Mouse (Mus musculus) megakaryocyte progenitor cell, adult 5-6 weeks (primary cell): ENCODE data around the gene Birc6. TPM values are rescaled to one million over a fixed set of nuclear protein-coding genes. Genes with fewer than 3 reads are reported as not detected.
A peak's percentile ranks its signal among the peaks of the same experiment; 100 is the strongest.
"Not testable (repeated sequence)": the region's sequence is repeated elsewhere in the genome, so short reads cannot be mapped to it uniquely, and the experiment has no call there.

Experiments
- ATAC-seq: replicated peaks from 2 replicates; pipeline ENCODE4 v1.8.0; 2016; ENCODE audit warnings: mild to moderate bottlenecking, moderate TSS enrichment, inconsistent platforms; ENCODE audit not compliant: poor library complexity
- total RNA-seq, 2 experiments: library from RNA; stranded (forward) in 1 of 2; stranded (reverse) in 1 of 2; fragments of 157-497, 149-512 nt in 1 of 2; fragments of 200-1000 nt in 1 of 2; gene quantifications; 2 replicates each; pipeline versions ENCODE4 v1.2.3 to v1.2.4; 2015 to 2017

Gene Birc6
- total RNA-seq, 2 experiments from 2014 or later, result 109 to 181 TPM

DNA sequence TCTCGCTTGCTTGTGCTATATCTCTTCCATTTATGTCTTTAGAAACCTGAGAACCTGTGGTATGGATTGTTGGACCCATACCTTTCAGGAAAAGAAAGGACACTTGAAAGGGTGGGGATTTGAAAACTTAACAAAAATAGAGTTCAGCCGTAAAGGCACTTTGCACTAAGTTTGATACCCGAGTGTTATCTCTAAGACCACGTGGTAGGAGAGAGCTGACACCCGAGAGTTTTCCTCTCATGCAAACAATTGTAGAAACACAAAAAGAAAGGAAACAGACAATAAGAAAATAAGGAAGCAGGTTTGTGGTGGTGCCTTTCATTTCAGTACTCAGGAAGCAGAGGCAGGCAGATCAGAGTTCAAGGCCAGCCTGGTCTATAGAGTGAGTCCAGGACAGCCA lies 26.0 kb downstream of the Birc6 start:
- ATAC-seq, result peak; percentile 39; the same call in 1 of the 2 replicates

GRCm38 (mm10) chr17:74559891-74560290 lies 31.8 kb downstream of the Birc6 start:
- ATAC-seq, result no peak

- no peak for ATAC-seq
These were observed 36.1 kb downstream of the Birc6 start for GRCm38 (mm10) chr17:74564151-74564550.

DNA sequence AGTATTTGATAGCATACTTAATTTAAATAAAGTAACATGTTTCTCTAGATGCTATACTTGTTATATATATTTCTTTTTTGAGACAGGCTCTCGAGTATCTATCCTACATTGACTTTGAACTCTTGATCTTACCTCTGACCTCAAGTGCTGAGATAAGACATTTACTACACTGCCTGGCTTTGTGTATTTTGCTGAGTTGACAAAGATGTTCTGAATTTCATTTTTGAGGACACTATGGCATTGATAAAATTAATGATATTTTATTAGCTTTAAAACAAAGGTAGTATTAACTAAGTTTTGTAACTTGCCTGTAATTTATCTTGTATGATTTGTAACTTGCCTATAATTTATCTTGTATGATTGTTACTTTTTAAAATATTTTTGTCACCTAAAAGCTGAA lies 41.1 kb downstream of the Birc6 start:
- no peak for ATAC-seq

DNA sequence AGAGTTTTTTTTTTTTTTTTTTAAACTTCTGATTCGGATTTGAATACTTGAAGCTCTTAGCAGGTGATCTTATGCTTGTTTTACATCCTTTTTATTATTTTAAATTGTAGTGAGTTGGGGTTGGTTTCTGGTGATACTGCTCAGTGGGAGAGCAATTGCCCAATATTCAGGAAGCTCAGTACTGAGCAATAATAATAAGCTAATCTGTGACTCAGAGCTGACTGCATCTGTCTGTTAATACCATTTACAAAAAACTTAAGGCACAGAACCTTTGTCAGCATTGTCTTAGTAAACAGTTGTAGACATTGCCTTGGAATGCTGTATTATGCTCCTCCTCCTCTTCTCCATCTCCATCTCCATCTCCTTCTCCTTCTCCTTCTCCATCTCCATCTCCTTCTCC lies 42.5 kb downstream of the Birc6 start:
- ATAC-seq, result peak; percentile 50

DNA sequence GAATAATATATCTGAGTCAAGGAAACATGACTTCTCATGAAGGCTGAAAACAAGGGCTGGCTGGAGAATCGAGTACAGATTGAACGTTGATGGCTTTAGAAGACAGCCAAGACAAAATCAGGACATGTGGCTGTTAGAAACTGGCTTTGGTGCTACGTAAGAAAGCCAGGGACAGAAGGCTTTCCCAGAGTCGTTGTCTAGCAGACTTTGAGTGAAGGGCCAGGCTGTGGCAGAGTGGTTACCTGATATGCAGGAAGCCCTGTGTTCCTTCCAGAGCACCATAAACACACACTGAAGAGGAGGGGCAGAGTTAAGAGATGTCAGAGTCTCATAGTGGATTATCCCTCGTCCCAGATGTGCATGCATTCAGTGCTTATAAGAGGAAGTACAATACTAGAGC lies 49.1 kb downstream of the Birc6 start:
- no peak for ATAC-seq

DNA sequence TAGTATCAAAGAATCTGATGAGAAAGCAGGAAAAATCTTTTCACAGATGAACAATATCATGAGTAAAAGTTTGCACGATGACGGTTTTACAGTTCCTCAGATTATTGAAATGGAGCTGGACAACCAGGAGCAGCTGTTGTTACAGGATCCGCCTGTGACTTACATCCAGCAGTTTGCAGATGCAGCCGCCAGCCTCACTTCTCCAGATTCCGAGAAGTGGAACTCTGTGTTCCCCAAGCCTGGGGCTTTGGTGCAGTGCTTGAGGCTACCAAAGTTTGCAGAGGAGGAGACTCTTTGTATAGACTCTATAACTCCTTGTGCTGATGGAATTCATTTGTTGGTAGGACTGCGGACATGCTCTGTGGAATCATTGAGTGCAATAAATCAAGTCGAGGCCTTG lies 51.5 kb downstream of the Birc6 start:
- ATAC-seq, result no peak

DNA sequence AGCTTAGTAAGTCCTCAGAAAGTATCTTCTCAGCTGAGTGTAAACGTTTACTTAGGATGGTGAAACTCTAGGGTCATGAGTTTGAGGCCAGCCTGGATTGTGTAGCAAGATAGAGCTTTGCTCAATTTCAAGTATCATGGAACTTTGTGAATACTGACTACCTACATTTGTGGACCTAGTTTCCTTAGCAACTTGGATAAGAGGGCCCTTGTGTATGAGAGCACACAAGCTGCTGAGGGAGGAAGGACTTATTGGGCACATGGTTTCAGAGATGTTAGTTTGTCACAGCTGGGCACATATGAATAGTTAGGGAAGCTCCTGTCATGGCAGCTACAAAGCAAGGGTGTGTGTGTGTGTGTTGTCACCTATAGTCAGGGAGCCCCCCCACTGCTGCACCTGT lies 52.6 kb downstream of the Birc6 start:
- no peak for ATAC-seq

- no peak for ATAC-seq
These were observed 58.7 kb downstream of the Birc6 start for GRCm38 (mm10) chr17:74586768-74587167.

DNA sequence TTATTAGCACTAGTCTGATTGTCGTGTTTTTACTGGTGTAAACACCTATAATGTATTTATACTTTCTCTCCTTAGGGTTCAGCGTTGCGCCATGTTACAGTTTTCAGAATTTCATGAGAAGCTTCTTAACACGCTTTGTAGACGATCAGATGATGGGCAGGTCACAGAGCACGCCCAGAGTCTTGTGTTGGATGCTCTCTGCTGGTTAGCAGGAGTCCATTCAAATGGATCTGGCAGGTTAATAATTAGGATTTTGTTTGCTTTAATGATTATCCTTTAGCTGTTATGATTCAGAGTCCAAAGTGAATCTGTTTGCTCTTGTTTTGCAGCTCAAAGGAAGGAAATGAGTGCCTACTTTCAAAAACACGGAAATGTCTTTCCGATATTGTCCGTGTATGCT lies 70.8 kb downstream of the Birc6 start:
- ATAC-seq, result no peak

DNA sequence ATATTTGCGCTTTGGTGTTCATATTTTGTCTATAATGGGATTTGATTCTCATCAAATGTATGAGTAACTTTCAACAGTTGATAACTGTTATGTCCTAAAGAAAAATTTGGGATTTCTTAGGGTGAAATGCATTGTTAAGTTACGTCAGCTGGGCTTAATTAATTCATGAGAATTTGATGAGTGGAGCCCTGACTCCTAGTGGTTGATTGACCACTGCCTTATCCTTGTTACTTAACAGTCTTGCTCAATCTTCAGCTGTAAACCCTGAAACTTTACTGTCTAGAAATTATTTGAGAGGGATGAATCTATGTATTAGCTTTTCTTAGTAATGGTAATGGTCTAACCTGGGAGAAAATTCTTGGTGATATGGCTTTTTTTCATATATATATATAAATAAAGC lies 71.3 kb downstream of the Birc6 start:
- no peak for ATAC-seq

GRCm38 (mm10) chr17:74601201-74601600 lies 73.1 kb downstream of the Birc6 start:
- no peak for ATAC-seq

DNA sequence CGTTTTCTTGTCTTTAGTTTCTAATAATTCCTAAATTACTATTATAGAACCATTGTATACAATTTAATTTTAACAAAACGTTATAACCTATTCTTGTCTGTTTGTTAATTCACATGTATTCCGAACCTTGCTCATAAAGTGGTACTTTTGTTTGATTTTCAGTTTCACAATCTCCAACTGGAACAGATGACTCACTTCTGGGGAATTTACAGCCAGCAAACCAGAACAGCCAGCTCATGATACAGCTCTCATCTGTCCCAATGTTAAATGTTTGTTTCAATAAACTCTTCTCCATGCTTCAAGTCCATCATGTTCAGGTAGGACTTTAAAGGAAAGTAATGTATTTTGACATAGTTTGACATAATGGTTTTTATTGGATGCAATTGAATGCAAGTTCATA lies 102.7 kb downstream of the Birc6 start:
- no peak for ATAC-seq

DNA sequence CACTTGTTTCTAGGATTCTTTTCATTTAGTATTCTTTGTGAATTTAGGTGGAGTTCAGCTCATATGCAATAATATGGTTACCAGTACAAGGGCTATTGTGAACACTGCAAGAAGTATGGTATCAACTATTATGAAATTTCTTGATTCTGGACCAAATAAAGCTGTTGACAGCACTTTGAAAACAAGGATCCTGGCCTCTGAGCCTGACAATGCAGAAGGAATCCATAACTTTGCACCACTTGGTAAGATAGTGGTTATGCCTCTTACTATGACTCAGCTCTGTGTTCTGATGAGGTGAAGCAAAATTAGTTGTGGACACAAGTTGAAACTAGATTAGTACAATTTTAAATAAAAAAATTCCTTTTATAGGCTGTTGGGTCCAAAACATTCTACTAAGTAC lies 114.3 kb downstream of the Birc6 start:
- ATAC-seq, result no peak

- ATAC-seq, result no peak
These were observed 130.3 kb downstream of the Birc6 start for GRCm38 (mm10) chr17:74658362-74658761.

- ATAC-seq, result peak; percentile 63
These were observed 139.9 kb downstream of the Birc6 start for GRCm38 (mm10) chr17:74668010-74668409.

DNA sequence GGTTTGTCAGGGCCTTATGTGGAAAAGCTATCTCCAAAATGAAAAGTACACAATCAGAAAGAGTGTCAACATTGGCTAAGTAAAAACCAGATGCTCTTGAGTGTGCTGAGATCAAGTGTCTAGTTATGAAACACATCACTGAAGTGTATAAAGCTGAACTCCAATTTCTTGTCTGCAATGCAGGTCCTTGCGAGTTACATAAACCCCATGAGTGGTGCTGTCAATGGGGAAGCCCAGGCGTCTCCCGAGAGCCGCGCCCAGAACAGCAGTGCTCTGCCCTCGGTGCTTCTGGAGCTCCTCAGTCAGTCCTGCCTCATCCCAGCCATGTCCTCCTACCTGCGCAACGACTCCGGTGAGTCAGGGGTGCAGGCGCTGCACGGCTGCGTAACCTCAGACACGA lies 141.9 kb downstream of the Birc6 start:
- no peak for ATAC-seq

DNA sequence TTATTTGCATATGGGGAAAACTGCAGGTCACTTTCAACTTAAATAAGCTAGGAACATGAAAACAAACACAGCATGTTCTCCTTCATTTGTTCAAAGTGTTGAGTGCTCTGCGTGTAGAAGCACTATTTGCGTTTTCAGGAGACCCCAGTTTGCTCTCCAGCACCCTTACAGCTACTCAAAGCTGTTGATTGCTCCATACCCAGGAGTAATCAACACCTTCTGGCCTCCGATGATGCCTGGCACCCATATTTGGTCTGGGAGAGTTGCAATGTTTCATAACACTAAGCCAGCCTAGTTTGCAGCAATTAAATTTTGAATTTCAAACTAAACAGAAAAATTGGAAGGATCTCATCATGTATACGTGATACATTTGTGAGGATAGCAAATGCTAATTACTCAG lies 144.4 kb downstream of the Birc6 start:
- no peak for ATAC-seq

DNA sequence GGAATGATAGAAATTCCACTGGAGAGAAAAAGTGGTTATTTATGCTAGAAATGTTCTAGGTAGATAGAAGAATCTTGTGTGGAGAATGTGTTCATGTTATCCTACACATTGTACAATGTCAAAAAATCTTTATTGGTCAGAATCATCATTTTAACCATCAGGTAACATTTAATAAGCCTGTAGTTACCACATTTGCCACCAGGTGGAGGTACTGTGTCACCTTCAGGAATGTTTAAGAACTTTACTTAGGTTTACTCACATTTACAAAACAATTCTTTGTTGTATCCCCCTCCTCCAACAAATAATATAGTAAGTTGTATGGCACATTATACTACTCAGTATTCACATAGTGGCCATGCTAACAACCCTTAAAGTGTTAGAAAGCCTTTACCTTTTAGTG lies 145.2 kb downstream of the Birc6 start:
- ATAC-seq, result peak; percentile 81

DNA sequence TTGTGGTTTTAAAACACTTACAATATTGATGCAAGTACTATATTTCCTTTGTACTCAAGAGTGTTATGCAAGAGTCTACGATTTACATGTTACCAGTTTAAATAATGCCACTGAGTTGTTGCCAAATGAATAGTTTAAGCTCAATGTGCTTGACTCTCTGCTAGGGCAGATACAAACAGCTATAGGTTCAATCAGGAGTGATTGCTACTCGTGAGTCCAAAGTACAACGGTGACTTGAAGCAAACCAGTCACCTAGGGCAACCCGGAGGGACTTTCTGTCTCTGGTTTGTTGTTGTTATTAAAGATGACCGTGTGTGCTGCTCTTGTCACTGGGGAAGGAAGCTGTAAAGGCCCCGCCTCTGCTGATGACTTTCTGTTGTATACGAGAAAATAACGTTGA lies 150.0 kb downstream of the Birc6 start:
- no peak for ATAC-seq

- ATAC-seq, result no peak
These were observed 156.8 kb downstream of the Birc6 start for GRCm38 (mm10) chr17:74684927-74685326.

- no peak for ATAC-seq
These were observed 160.5 kb downstream of the Birc6 start for GRCm38 (mm10) chr17:74688555-74688954.

DNA sequence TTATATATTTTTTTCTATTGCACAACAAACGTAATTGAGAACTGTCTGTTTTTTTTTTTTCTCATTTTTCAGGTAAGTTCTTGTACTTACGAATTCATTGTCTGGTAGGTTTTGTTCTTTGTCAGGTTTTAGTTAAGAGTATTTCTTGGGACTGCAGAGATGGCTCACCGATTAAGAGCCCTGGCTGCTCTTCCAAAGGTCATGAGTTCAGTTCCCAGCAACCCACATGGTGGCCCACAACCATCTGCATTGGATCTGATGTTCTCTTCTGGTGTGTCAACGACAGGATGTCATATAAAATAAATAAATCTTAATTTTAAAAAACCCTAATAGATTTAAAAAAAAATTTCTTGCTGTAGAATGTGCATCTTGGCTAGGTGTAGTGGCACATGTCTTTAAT lies 161.3 kb downstream of the Birc6 start:
- no peak for ATAC-seq

- ATAC-seq, result not testable (repeated sequence)
These were observed 173.6 kb downstream of the Birc6 start for GRCm38 (mm10) chr17:74701661-74702060.
